Mouse (Mus musculus) right cerebral cortex, postnatal 14 days (tissue): ENCODE measurements around the gene Disc1.

Source experiments
- DNase-seq: peaks from one replicate; pipeline ENCODE4 v3.0.0; 2022

The Disc1 gene

GRCm38 (mm10) chr8:125277071-125277682, 223.2 kb downstream of the Disc1 start:
- no peak for DNase-seq

GRCm38 (mm10) chr8:125279156-125279555, 225.2 kb downstream of the Disc1 start:
- DNase-seq, result no peak

GRCm38 (mm10) chr8:125279892-125280291, 225.9 kb downstream of the Disc1 start:
- DNase-seq, result no peak

GRCm38 (mm10) chr8:125282531-125282930, 228.5 kb downstream of the Disc1 start:
- no peak for DNase-seq

GRCm38 (mm10) chr8:125283542-125283941, 229.5 kb downstream of the Disc1 start:
- DNase-seq, result no peak

GRCm38 (mm10) chr8:125284875-125285274, 230.9 kb downstream of the Disc1 start:
- no peak for DNase-seq

- no peak for DNase-seq
Measured at GRCm38 (mm10) chr8:125285391-125285790, 231.4 kb downstream of the Disc1 start.

- no peak for DNase-seq
Measured at GRCm38 (mm10) chr8:125285966-125286681, 232.1 kb downstream of the Disc1 start.

GRCm38 (mm10) chr8:125287311-125287710, 233.3 kb downstream of the Disc1 start:
- DNase-seq, result no peak

- no peak for DNase-seq
Measured at GRCm38 (mm10) chr8:125287841-125288341, 233.9 kb downstream of the Disc1 start.

GRCm38 (mm10) chr8:125291506-125291905, 237.5 kb downstream of the Disc1 start:
- DNase-seq, result no peak

- no peak for DNase-seq
Measured at GRCm38 (mm10) chr8:125291932-125292717, 238.1 kb downstream of the Disc1 start.

- DNase-seq, result peak; percentile 68
Measured at GRCm38 (mm10) chr8:125292933-125293591, 239.1 kb downstream of the Disc1 start.

- no peak for DNase-seq
Measured at GRCm38 (mm10) chr8:125299248-125299647, 245.3 kb downstream of the Disc1 start.

- no peak for DNase-seq
Measured at GRCm38 (mm10) chr8:125301931-125302361, 248.0 kb downstream of the Disc1 start.

- DNase-seq, result no peak
Measured at GRCm38 (mm10) chr8:125306665-125307064, 252.7 kb downstream of the Disc1 start.

GRCm38 (mm10) chr8:125309985-125310384, 256.0 kb downstream of the Disc1 start:
- no peak for DNase-seq
